Mouse (Mus musculus) layer of hippocampus, adult 8-10 months (tissue): ENCODE data around the gene BC004004. TPM values are rescaled to one million over a fixed set of nuclear protein-coding genes. Genes with fewer than 3 reads are reported as not detected.
"Not testable (repeated sequence)": the region's sequence is repeated elsewhere in the genome, so short reads cannot be mapped to it uniquely, and the experiment has no call there.

Source experiments
- DNase-seq, 2 experiments: peaks; one replicate each; pipeline ENCODE4 v3.0.0; 2022; ENCODE audit warnings: low spot score in 2 of 2
- total RNA-seq, 4 experiments: library from RNA; stranded (reverse); gene quantifications; 2 replicates each; pipeline ENCODE4 v1.2.4; 2022

The BC004004 gene
- total RNA-seq, 4 experiments from 2014 or later, result 85.3 to 108 (median 90.5) TPM

- no peak for DNase-seq
Observed at GRCm38 (mm10) chr17:29297813-29298212, 29.2 kb downstream of the BC004004 start.

- DNase-seq, result no peak
Observed at GRCm38 (mm10) chr17:29299282-29299681, 30.7 kb downstream of the BC004004 start.

GRCm38 (mm10) chr17:29300926-29301325, 32.3 kb downstream of the BC004004 start:
- no peak for DNase-seq

GRCm38 (mm10) chr17:29301421-29301820, 32.8 kb downstream of the BC004004 start:
- no peak for DNase-seq

- no peak for DNase-seq
Observed at GRCm38 (mm10) chr17:29302149-29302548, 33.6 kb downstream of the BC004004 start.

- DNase-seq, result no peak
Observed at GRCm38 (mm10) chr17:29303087-29303486, 34.5 kb downstream of the BC004004 start.

- no peak for DNase-seq
Observed at GRCm38 (mm10) chr17:29303856-29304255, 35.3 kb downstream of the BC004004 start.

- DNase-seq, result no peak
Observed at GRCm38 (mm10) chr17:29304376-29305057, 35.9 kb downstream of the BC004004 start.

- DNase-seq, result no peak
Observed at GRCm38 (mm10) chr17:29305058-29305806, 36.6 kb downstream of the BC004004 start.

GRCm38 (mm10) chr17:29305871-29306270, 37.3 kb downstream of the BC004004 start:
- no peak for DNase-seq

- DNase-seq, result no peak
Observed at GRCm38 (mm10) chr17:29310056-29310623, 41.6 kb downstream of the BC004004 start.

- DNase-seq, result no peak
Observed at GRCm38 (mm10) chr17:29311602-29312001, 43.0 kb downstream of the BC004004 start.

- no peak for DNase-seq
Observed at GRCm38 (mm10) chr17:29312082-29312481, 43.5 kb downstream of the BC004004 start.

GRCm38 (mm10) chr17:29313300-29313699, 44.7 kb downstream of the BC004004 start:
- no peak for DNase-seq

- no peak for DNase-seq
Observed at GRCm38 (mm10) chr17:29315672-29316465, 47.3 kb downstream of the BC004004 start.

GRCm38 (mm10) chr17:29316891-29317290, 48.3 kb downstream of the BC004004 start:
- DNase-seq, result no peak

GRCm38 (mm10) chr17:29317380-29317779, 48.8 kb downstream of the BC004004 start, which contains the start of gene Pi16:
Pi16 (plus strand) TSS chr17:29317680.
- DNase-seq, result not testable (repeated sequence)

- DNase-seq, result no peak
Observed at GRCm38 (mm10) chr17:29318731-29319250, 50.2 kb downstream of the BC004004 start.

GRCm38 (mm10) chr17:29319476-29319875, 50.9 kb downstream of the BC004004 start:
- no peak for DNase-seq

- DNase-seq, result no peak
Observed at GRCm38 (mm10) chr17:29319881-29320639, 51.5 kb downstream of the BC004004 start.
